Mouse (Mus musculus): Measurements from ENCODE around the gene Enpep.

The Enpep gene

GRCm38 (mm10) chr3:129238664-129239258, 93.8 kb downstream of the Enpep start:
- peak; percentile 69 for DNase-seq (ENCODE audit: low read depth, low spot score)

- no peak for DNase-seq (ENCODE audit: low read depth, low spot score)
Measured at GRCm38 (mm10) chr3:129238010-129238409, 94.5 kb downstream of the Enpep start.

GRCm38 (mm10) chr3:129227331-129227730, 105.2 kb downstream of the Enpep start:
- DNase-seq (ENCODE audit: low read depth, low spot score), result no peak

DNA sequence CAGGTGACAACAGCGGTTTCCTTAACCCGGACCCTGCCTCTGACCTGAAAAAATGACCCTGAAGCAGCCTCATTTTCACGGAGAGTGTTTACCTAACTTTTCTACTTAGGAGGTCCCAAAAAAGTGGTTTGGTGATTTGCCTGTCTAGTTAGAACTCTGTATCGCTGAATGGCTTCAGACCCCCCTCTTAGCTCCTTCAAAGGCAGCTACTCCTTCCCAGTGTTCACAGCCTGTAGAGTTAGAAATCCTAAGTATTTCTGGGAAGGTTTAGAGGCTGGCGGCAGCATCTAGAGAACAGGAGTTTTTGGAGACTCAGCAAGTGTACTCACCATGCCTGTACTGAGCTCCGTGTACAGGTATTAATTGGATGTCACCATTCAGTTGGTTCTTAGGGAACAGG, 105.8 kb downstream of the Enpep start:
- no peak for DNase-seq (ENCODE audit: low read depth, low spot score)

DNA sequence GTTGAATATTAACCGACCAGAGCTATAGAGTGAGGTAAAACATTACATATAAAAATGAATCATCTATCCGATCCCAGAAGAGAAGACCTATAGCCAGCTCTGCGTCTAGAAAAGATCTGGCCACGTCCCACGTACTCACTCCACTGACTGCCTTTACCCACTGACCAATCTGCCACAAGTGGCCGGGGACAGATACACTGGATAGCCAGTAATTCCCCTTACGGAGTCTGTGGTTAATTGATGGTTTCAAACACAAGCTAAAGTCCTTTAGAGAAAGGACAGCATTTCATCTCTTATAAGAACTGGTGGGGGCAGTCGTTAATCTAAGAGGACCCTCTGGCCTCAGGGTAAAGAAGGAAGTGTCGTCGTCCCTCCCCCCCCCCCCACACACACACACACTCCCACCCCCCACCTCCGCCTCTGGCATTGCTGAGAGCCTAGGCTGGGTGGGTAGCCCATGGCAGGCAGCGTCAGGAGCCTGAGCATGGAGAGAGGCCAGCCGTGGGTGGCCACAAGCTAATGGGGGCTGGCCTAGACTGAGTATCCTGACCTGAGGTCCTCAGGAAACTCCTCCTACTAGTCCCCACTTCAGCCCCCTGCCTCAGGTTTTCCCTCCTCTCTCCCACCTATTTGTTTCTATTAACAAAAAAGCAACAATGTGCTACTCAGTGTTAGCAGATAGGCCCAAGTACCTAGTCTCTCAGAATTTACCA, 106.8 kb downstream of the Enpep start:
- DNase-seq (ENCODE audit: low read depth, low spot score), result no peak

- DNase-seq (ENCODE audit: low read depth, low spot score), result no peak
Measured at GRCm38 (mm10) chr3:129224806-129225576, 107.5 kb downstream of the Enpep start.

DNA sequence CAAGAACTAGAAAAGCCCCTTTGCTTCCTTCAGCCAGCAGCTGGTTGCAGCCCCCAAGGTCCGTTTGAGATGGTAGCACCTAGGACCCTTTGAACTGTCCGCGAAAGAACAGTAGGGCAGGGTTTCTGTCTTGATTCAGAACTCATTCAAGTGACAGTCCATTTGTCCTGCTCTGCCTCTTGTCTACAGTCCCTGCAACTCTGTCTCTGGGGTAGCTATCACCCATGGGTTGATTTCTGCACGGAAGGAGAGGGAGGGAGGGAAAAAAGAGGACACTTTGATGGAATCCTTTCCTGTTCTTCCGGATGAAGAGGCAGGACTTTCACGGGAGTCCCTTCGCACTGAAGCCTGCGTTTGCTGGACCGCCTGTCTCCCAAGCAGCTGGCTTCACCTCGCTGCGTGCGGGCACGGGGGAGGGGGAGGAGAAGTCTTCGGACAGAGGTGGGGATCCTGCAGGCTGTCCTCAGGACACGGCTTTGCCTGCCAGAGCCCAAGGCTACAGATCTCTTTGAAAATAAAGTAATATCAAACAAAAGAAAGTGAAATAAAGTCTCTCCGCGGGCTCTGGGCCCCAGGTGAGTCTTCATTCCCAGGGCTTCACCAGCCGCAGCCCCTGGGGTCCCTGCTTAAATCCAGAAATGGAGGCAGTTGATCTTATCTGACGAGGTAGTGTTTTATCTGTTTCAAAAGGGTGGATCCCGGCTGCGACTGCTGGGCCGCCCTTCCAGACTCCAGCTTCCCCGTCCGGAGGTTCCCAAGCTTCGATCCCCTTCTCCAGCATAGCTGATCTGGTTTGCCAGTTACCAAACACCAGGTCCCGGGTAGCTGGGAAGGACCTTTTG, 108.3 kb downstream of the Enpep start:
- no peak for DNase-seq (ENCODE audit: low read depth, low spot score)

DNA sequence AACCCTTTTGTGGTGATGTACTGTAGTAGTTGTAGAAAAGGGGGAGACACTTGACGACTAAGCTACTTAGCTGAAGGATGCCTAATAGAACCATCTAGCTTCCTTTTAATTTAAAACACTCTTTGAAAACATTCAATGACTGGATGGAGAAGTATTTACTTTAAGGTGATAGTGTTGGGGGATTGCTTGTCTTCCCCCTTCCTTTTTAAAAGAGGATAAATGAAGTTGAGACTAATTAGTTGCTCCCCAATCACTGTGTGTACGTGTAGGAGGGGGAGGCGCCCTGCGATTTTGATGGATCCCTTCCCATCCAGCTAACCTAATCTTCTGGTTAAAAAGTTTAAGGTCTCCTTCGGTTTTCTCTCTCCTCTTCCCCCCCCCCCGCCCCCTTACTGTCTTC, 109.1 kb downstream of the Enpep start:
- DNase-seq (ENCODE audit: low read depth, low spot score), result no peak

DNA sequence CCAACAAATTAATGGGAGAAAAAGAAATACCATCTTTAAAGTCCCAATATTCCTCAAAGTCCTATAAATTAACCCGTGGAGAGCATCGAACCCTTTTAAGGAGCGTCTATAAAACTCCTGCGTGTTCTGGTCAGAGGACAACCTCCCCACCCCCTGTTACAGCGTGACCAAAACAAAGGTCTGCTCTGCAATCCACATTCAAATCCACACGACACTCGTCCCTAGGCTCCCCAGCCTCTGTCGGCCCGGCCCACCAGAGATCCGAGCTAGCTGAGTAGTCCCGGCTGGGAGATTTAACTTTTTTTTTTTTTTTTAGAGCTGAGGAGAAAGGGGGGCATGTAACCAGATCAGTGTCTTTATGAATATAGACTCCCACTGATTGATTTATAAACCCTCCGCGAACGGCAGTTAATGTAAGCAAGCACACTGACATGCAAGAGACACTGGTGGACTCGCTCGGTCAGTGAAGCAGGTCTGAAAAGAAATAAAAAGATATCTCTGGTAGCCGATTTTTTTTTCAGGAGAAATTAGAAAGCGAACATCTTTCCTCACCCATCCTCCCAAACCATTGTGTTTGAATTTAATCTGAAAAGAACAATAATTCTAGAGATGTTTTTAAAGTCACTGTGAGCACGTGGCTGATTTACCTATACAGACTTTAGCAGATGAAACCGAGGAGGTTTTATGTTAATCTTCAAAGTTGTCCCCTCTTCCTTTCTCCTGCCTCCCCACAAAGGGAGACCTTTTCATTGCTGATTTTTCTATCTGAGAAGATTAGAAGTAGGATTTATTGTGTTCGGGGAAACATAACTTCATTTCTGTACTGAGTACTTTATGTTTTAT, 109.9 kb downstream of the Enpep start:
- no peak for DNase-seq (ENCODE audit: low read depth, low spot score)

GRCm38 (mm10) chr3:129221380-129222260, 110.9 kb downstream of the Enpep start:
- no peak for DNase-seq (ENCODE audit: low read depth, low spot score)

DNA sequence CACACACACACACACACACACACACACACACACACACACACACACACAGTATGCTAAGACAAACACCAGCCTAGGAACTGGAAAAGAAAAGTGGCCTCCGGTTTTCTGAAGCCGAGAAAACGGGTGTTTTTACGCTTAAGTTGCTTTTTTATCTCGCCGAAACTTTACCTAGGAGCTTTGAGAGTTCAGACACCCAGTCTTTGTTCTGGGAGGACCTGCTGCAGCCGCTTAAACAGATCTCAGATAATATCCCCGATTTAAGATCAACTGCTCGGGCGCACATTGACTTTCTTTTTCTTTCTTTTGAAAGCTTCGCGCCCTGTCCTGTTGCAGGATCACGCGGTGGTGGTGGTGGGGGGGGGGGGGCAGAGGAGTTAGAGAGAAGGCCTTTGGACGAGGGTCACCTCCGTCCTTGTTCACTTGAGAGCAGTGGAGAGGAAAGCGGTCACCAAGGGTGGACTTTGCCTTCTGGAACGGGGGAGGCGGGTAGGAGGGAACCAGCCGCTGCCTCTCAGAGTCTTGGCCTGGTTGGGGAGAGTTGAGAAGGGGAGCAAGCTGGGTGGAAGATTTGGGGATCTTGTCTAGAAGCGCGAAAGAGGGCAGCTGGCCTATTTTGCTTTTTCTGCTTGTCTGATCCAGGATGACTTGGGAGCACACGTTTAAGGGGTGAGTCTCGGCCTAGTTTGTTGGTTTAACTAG, 111.7 kb downstream of the Enpep start:
- DNase-seq (ENCODE audit: low read depth, low spot score), result no peak

- no peak for DNase-seq (ENCODE audit: low read depth, low spot score)
Measured at GRCm38 (mm10) chr3:129220086-129220670, 112.3 kb downstream of the Enpep start.
